Mouse (Mus musculus) layer of hippocampus, adult 2 months (tissue): ENCODE results near the gene Pigv. TPM values are rescaled to one million over a fixed set of nuclear protein-coding genes. Genes with fewer than 3 reads are reported as not detected.

Experiments
- DNase-seq, 2 experiments: peaks; one replicate each; pipeline ENCODE4 v3.0.0; 2022; ENCODE audit warnings: low spot score in 2 of 2
- H3K27ac ChIP-seq: fragments of 200-600 bp; 2 replicates; pipeline ENCODE4 v1.8.1; 2022
- H3K4me3 ChIP-seq: fragments of 200-600 bp; 2 replicates; pipeline ENCODE4 v1.8.1; 2022; ENCODE audit warnings: mild to moderate bottlenecking
- CTCF ChIP-seq: fragments of 200-600 bp; conservative IDR thresholded peaks from 2 replicates; pipeline ENCODE4 v1.8.1; 2022; ENCODE audit warnings: antibody characterized with exemption, mild to moderate bottlenecking, moderate library complexity
- total RNA-seq, 2 experiments: library from RNA; stranded (reverse); gene quantifications; 2 replicates each; pipeline ENCODE4 v1.2.3; 2021

Gene Pigv
- total RNA-seq, 2 experiments from 2014 or later = 9.1 to 9.7 TPM

- DNase-seq = no peak
- no peak overlapping the region for H3K27ac ChIP-seq
- no peak for TF ChIP-seq CTCF
- H3K4me3 ChIP-seq = no peak overlapping the region
Measured at GRCm38 (mm10) chr4:133687126-133687525, 14.7 kb upstream of the Pigv start.

DNA sequence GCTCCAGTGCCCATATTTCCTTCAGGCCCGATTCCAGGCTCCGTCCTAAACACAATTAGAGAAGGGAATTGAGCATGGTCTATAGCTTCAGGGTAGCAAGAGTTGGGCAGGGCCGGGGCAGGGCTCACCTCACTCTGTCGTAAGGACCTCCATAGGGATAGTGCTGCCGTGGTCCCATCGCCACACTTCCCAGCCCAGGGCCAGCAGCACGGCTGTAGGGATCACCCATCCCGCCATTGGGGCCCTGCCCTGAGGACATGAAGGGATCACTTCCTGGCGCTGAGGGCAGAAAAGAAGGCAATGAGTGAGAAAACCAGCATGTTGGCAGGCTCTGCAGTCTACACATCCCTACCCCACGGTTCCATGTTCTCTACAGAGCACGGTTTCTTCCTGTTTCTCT lies 14.1 kb upstream of the Pigv start:
- DNase-seq = no peak
- Histone ChIP-seq H3K27ac (no peak overlapping the region), H3K4me3 (no peak overlapping the region)
- TF ChIP-seq CTCF = no peak

- Histone ChIP-seq H3K4me3 (no peak overlapping the region), H3K27ac (peak overlapping the region; percentile 32; the same call in 1 of the 2 replicates)
- no peak for TF ChIP-seq CTCF
- no peak for DNase-seq
Measured at GRCm38 (mm10) chr4:133680206-133680786, 7.8 kb upstream of the Pigv start.

GRCm38 (mm10) chr4:133679629-133680028 lies 7.2 kb upstream of the Pigv start:
- H3K4me3 ChIP-seq = no peak overlapping the region
- TF ChIP-seq CTCF = no peak
- no peak overlapping the region for H3K27ac ChIP-seq
- DNase-seq = no peak

DNA sequence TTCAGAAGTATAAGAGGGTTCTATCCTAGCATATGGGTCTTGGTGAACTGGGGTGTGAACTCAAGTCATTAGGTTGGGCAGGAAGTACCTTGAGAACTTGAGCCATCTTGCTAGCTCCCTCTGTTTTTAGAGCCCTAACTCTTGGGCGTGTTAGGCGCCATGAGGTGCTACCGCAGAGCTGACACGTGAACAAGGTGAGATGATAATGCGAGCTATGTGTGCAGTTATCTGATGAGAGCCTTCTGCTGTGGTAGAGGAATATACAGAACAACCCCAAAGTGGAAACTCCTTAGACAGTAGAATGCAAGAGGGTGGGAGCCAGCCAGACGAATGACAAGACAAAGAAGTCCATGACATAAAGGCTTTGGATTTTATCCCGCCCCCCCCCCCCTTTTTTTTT lies 4.8 kb upstream of the Pigv start:
- no peak for TF ChIP-seq CTCF
- H3K27ac ChIP-seq = no peak overlapping the region
- no peak for DNase-seq
- no peak overlapping the region for H3K4me3 ChIP-seq

DNA sequence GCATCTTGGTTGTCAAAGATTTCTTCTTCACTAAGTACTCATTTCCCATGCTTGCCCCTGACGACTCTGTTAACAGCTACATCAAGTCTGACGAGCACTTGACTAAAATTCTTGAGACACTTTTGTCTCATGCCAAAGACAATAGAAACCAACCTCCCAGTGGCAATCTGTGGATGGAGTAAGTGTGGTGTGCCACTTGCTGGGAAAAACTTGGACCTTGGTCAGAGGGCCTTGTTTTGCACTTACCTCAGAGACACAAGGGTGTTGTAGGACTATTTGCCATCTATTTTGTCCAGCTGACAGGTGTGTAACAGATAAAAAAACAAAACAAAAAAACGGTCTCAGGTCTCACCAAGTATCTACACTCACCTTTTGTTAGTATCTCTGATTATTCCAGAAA lies 3.7 kb upstream of the Pigv start:
- no peak for DNase-seq
- TF ChIP-seq CTCF = no peak
- no peak overlapping the region for H3K4me3 ChIP-seq
- H3K27ac ChIP-seq = peak overlapping the region; percentile 81

- TF ChIP-seq CTCF = no peak
- H3K27ac ChIP-seq = peak overlapping the region; percentile 99
- peak; percentile 36 to 73 for DNase-seq
Measured at GRCm38 (mm10) chr4:133675594-133676016, 3.2 kb upstream of the Pigv start.

DNA sequence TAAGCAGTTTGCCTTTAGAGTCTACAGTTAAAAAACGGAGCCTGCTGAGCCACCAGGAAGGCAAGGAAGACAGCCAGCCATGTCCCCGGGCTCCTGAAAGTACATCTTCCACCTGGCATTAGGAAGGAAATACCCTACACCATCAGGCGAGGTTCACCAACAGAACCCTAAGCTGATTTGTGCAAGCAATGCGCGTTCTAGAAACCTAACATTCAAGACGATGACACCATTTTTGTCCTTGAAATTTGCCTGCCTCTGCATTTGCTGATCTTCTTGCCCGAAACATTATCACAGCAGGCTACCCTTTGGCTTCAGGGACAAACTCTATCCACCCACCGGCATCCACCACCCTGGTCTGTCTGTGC lies 1.9 kb upstream of the Pigv start:
- Histone ChIP-seq H3K27ac (peak overlapping the region; percentile 99), H3K4me3 (no peak overlapping the region)
- no peak for TF ChIP-seq CTCF
- DNase-seq = no peak

More at GRCm38 (mm10) chr4:133675594-133676016, 3.2 kb upstream of the Pigv start:
- H3K4me3 ChIP-seq = no peak overlapping the region

- peak overlapping the region; percentile 99 for H3K27ac ChIP-seq
- no peak overlapping the region for H3K4me3 ChIP-seq
- TF ChIP-seq CTCF = no peak
- peak in 1 of 2 experiments; percentile 41 for DNase-seq
Measured at GRCm38 (mm10) chr4:133673666-133674330, 1.4 kb upstream of the Pigv start.

DNA sequence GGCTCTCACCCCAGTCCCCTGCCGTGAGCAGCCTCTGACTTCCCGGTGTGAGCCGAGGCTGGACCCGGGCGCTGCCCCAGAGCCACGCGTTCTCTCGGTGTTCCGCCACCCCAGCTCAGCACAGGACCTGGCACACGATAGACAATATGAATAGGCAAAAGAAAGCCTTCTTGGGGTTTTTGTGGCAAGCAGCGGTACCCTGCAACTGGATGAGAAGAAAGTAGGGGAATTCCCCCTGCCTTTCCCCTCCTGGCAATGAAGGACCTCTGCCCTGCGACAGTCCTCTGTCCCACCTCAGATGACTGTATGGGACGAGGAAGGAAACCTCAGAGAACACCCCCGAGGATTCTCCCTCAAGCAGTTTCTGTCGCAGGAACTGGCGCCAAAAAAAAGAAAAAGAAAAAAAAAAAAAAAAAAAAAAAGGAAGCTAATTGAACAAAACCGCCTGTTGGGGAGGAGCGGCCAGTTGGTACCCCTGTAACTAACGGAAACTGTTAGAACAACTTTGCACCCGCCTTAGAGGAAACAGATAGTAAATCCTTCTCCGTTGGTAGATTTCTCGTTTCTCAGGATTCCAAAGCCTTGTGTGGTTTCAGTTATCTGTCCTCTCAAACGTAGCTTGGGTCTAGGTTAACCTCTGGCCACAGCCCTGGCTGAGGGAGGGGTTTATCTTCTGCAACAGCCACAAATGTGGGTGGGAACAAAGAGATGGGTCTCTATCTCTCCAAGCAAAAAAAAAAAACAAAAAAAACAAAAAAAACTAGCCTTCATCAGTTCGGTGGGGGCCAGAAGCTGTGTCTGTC lies 599 bp upstream of the Pigv start:
- H3K4me3 ChIP-seq = peak overlapping the region; percentile 98
- no peak for DNase-seq
- no peak for TF ChIP-seq CTCF
- peak overlapping the region; percentile 99 for H3K27ac ChIP-seq

- peak; percentile 84 to 87 for DNase-seq
- TF ChIP-seq CTCF = peak; percentile 97
- Histone ChIP-seq H3K4me3 (peak overlapping the region; percentile 98), H3K27ac (peak overlapping the region; percentile 99)
Measured at GRCm38 (mm10) chr4:133671184-133671880, 1.1 kb downstream of the Pigv start.

DNA sequence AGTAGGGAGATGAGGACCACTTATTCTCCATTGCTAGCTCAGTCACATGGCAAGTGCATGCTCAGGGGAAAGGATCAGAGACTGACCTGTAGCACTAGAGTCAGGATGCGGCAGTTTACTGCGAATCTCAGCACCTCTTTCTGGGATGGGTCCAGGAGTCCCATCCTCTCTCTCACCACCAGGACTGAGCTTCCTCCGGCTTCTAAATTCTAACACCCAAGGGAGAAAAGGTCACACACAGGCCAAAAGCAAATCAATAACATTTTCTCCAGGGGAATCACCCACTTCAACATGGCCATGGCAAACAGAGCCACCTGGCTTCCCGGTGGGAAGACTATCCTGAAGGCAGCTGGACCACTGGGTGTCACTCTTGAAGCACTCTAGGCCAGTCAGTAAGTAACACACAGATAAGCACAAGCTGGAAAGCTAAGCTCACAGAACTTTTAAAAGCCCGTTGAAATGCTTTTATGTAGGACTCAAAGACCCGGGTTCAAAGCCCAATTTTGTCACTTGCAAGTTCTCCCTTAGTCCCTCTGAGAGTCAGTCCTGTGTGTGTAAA lies 2.7 kb downstream of the Pigv start:
- peak; percentile 67 for TF ChIP-seq CTCF
- peak overlapping the region; percentile 32; the same call in 1 of the 2 replicates for H3K27ac ChIP-seq
- DNase-seq = no peak
- H3K4me3 ChIP-seq = no peak overlapping the region
